Mouse (Mus musculus) cerebellum, adult 2 months (tissue): ENCODE results near the gene Prkcb.

Experiments used
- CTCF ChIP-seq: fragments of 200-500 bp; IDR thresholded peaks from 2 replicates; pipeline ENCODE4 v1.5.1; 2011; ENCODE audit warnings: low read depth, mild to moderate bottlenecking, control low read depth, low read length, moderate library complexity, borderline replicate concordance; ENCODE audit not compliant: insufficient read depth
- POLR2A ChIP-seq: fragments of 200-500 bp; IDR thresholded peaks from 2 replicates; pipeline ENCODE4 v1.6.1; 2011; ENCODE audit warnings: low read length, control low read depth, borderline replicate concordance; ENCODE audit not compliant: insufficient read depth

- TF ChIP-seq CTCF (no peak), POLR2A (no peak)
Observed at GRCm38 (mm10) chr7:122437390-122437789, 148.8 kb downstream of the Prkcb start.
